Comparison of ENCODE assay signal across 16 mouse cellular contexts in the genomic region with DNA sequence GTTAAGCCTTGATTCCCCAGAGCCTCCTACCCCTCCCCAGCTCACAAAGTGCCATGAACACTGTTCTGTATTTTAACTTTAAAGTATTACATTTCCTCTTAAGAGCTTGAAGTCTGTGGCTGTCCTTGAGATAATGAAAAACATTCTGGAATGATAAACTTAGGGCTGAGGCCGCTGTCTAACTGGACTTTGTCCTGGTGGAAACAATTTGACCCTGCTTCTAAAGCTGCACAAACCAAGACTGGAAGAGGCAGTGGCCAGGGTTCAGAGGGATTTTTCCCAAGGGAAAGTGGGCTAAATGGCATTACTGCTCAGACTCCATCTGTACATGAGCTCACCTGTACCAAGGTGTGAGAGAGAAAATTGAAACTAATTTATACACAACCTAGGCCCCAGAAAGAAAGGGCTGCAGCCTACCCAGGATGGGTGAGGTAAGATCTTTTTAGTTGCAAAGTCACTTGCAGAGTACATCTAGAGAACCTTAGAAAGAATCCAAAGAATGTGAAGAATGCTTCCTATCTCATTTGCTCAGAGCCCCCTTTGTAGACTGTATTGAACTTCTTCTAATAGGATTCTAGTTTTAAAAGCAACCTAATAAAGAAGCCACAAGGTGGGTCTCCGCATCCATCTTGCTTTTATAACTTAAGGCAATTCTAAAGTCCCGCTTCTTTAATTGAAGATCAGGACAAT. TPM values are rescaled to one million over a fixed set of nuclear protein-coding genes. Genes with fewer than 3 reads are reported as not detected.
DNase-seq lines count a peak whose midpoint lies in the region; ATAC-seq and TF ChIP-seq lines count a peak whose summit lies in the region.
"Had no signal": no experiment of that assay in that cellular context is flagged by ENCODE, and none has a peak within 500 bp of the region (broad histone marks: within the 10 kb centered on the region; RNA-seq: fewer than 3 reads in every experiment).

No protein-coding gene starts in this region.

- no peak for ATAC-seq in kidney, embryonic 14.5 days (ENCODE audit: low FRiP score, low TSS enrichment)
- ATAC-seq in kidney, embryonic 15.5 days (replicated peaks; ENCODE audit: low FRiP score): 0 out of 2 replicates have a peak, but pooled peaks have one; percentile 41
- ATAC-seq: CD4-positive, CD25-positive, alpha-beta regulatory T cell, adult 4 months; forebrain, embryonic 15.5 days; lung, postnatal 0 days; midbrain, embryonic 13.5 days had no signal

- no peaks in the 10 kb centered on the region for H3K4me1 ChIP-seq in kidney, embryonic 14.5 days (ENCODE audit: control insufficient read depth, insufficient read depth, low read length)
- H3K4me1 ChIP-seq in ES-Bruce4 (ENCODE audit: control insufficient read depth, insufficient read depth, low read length): no peaks in the 10 kb centered on the region
- no peaks in the 10 kb centered on the region for H3K4me1 ChIP-seq in kidney, embryonic 15.5 days
- H3K4me1 ChIP-seq: forebrain, embryonic 15.5 days; hindbrain, embryonic 15.5 days; neural tube, embryonic 13.5 days had no signal

- peak; percentile 39 for DNase-seq in kidney, adult 11 months
- DNase-seq in ZHBTc4 (ENCODE audit: low read depth, low spot score) (peak; percentile 76), adipocyte (ENCODE audit: low spot score) (no peak), MN1 (ENCODE audit: low spot score) (no peak)
- DNase-seq: cerebellum, adult 2 months; layer of hippocampus, adult 9-11 months; thymus, postnatal 36 days had no signal

- no peak overlapping the region for H3K4me2 ChIP-seq in kidney, embryonic 14.5 days (replicated peaks; ENCODE audit: low read depth, low read length)
- no peak overlapping the region for H3K4me2 ChIP-seq in kidney, embryonic 15.5 days
- H3K4me2 ChIP-seq: forebrain, embryonic 15.5 days; hindbrain, embryonic 15.5 days; midbrain, embryonic 13.5 days; neural tube, embryonic 13.5 days had no signal

- H3K27me3 ChIP-seq in kidney, embryonic 14.5 days (ENCODE audit: control insufficient read depth, insufficient read depth, low read length): no peaks in the 10 kb centered on the region
- H3K27me3 ChIP-seq in ES-Bruce4 (ENCODE audit: control insufficient read depth, insufficient read depth, low read length, poor library complexity, severe bottlenecking): no peaks in the 10 kb centered on the region
- no peaks in the 10 kb centered on the region for H3K27me3 ChIP-seq in kidney, embryonic 15.5 days
- H3K27me3 ChIP-seq: forebrain, embryonic 15.5 days; hindbrain, embryonic 15.5 days; midbrain, embryonic 13.5 days; neural tube, embryonic 13.5 days had no signal

- 76% methylated on average over 3 of the region's 3 CpGs for WGBS in kidney, embryonic 14.5 days
- WGBS in kidney, embryonic 15.5 days: 71% methylated on average over 3 of the region's 3 CpGs

- H3K4me3 ChIP-seq in kidney, embryonic 14.5 days (ENCODE audit: low read length): no peak overlapping the region
- H3K4me3 ChIP-seq in ES-Bruce4 (ENCODE audit: low read depth, low read length): no peak overlapping the region
- no peak overlapping the region for H3K4me3 ChIP-seq in kidney, embryonic 15.5 days (replicated peaks)
- H3K4me3 ChIP-seq: forebrain, embryonic 15.5 days; hindbrain, embryonic 15.5 days; midbrain, embryonic 13.5 days; neural tube, embryonic 13.5 days had no signal

- H3K9ac ChIP-seq in kidney, embryonic 14.5 days (ENCODE audit: low read depth, low read length): no peak overlapping the region
- H3K9ac ChIP-seq in ES-Bruce4 (ENCODE audit: low read depth, poor library complexity, severe bottlenecking): no peak overlapping the region
- H3K9ac ChIP-seq in kidney, embryonic 15.5 days: no peak overlapping the region
- H3K9ac ChIP-seq: forebrain, embryonic 15.5 days; hindbrain, embryonic 15.5 days; midbrain, embryonic 13.5 days; neural tube, embryonic 13.5 days had no signal

- no peak for TF ChIP-seq CTCF in ES-Bruce4 (IDR thresholded peaks at IDR 0.05; ENCODE audit: low read depth, low read length)

- H3K27ac ChIP-seq in kidney, embryonic 14.5 days (ENCODE audit: low read depth, low read length): no peak overlapping the region
- H3K27ac ChIP-seq in ES-Bruce4 (ENCODE audit: insufficient read depth, low read length): peak overlapping the region; percentile 95
- H3K27ac ChIP-seq in kidney, embryonic 15.5 days: no peak overlapping the region
- H3K27ac ChIP-seq: forebrain, embryonic 15.5 days; hindbrain, embryonic 15.5 days; midbrain, embryonic 13.5 days; neural tube, embryonic 13.5 days had no signal

- H3K36me3 ChIP-seq in kidney, embryonic 14.5 days (ENCODE audit: control insufficient read depth, insufficient read depth, low read length): no peaks in the 10 kb centered on the region
- H3K36me3 ChIP-seq in ES-Bruce4 (ENCODE audit: control insufficient read depth, insufficient read depth, low read length, poor library complexity, severe bottlenecking): no peaks in the 10 kb centered on the region
- no peaks in the 10 kb centered on the region for H3K36me3 ChIP-seq in kidney, embryonic 15.5 days
- H3K36me3 ChIP-seq: forebrain, embryonic 15.5 days; hindbrain, embryonic 15.5 days; midbrain, embryonic 13.5 days; neural tube, embryonic 13.5 days had no signal

- TF ChIP-seq EP300 in ES-Bruce4 (IDR thresholded peaks at IDR 0.05; ENCODE audit: insufficient read depth, low read depth, low read length): no peak

- H3K9me3 ChIP-seq in kidney, embryonic 14.5 days (ENCODE audit: control insufficient read depth, low read length): no peaks in the 10 kb centered on the region
- H3K9me3 ChIP-seq in ES-Bruce4 (replicated peaks; ENCODE audit: control insufficient read depth, insufficient read depth, low read length, poor library complexity, severe bottlenecking): peaks cover 30% of the 10 kb centered on the region
- H3K9me3 ChIP-seq in kidney, embryonic 15.5 days (replicated peaks): no peaks in the 10 kb centered on the region
- H3K9me3 ChIP-seq: forebrain, embryonic 15.5 days; hindbrain, embryonic 15.5 days; midbrain, embryonic 13.5 days; neural tube, embryonic 13.5 days had no signal

- no peak for TF ChIP-seq POLR2A in ES-Bruce4 (IDR thresholded peaks at IDR 0.05; ENCODE audit: insufficient read depth, low read length)

RNA-seq across cellular contexts. Expression of a gene that starts 52.6 kb away (rescaled TPM):
- 0.70 and 1.6 TPM in 2 replicates for polyA plus RNA-seq in kidney, embryonic 14.5 days (2014; fragmentation: Nextera tagmentation; extraction: Ambion mirVana)
- 1.4 and 3.5 TPM in 2 replicates for polyA plus RNA-seq in ES-Bruce4 (2011; ENCODE audit: insufficient read depth, insufficient read length, low read depth, missing spikeins)
- polyA plus RNA-seq in kidney, embryonic 15.5 days (2015; fragmentation: Nextera tagmentation; extraction: Ambion mirVana): 1.7 and 2.1 TPM in 2 replicates
- polyA plus RNA-seq: CD4-positive, CD25-positive, alpha-beta regulatory T cell, adult 4 months had no signal

Comparison
In these comparisons a context has a peak if more than half of its experiments do, and no peak if none do; other contexts are left out.
1. DNase-seq: peak in kidney, adult 11 months (single experiment) and ZHBTc4 (single experiment); none in adipocyte (single experiment) and MN1 (single experiment).